Mouse (Mus musculus): ENCODE results near the gene Gm21731. TPM values are rescaled to one million over a fixed set of nuclear protein-coding genes. Genes with fewer than 3 reads are reported as not detected.
"Not testable (repeated sequence)": the region's sequence is repeated elsewhere in the genome, so short reads cannot be mapped to it uniquely, and the experiment has no call there.

Gm21731 gene
- polyA plus RNA-seq (2014; fragmentation: Nextera tagmentation; extraction: Ambion mirVana) = not detected in 2 replicates

DNA sequence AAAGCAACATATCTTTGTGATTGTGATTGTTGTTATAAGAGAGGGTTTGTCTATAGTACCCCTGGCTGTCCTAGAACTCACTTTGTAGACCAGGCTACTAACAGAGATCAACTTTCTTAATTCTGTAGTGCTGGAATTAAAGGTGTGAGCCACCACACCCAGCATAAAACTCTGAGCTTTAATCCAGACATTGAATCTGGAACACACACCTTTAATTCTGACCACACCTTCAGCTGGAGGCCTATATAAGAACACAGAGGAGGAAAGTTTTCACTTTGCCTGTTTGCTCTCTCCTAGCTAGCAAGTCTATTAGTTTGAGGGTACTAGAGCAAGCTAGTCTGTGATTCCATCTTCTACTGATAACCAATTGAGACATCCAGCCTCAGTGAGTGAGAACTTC is at the start of gene Gm21731:
Gm21731 (plus strand) TSS at position 301 of the 400 bp plus-strand sequence.
- H3K36me3 ChIP-seq (ENCODE audit: control insufficient read depth, insufficient read depth, low read length); H3K4me2 ChIP-seq (ENCODE audit: low read length); H3K9ac ChIP-seq (ENCODE audit: low read length); H3K4me1 ChIP-seq (replicated peaks; ENCODE audit: control insufficient read depth, insufficient read depth, low read length); ATAC-seq (replicated peaks; ENCODE audit: low FRiP score, low TSS enrichment, low read depth); H3K4me3 ChIP-seq (ENCODE audit: low read depth, low read length); H3K9me3 ChIP-seq (ENCODE audit: control insufficient read depth, low read length); DNase-seq (ENCODE audit: low spot score); H3K27ac ChIP-seq (ENCODE audit: low read depth); H3K27me3 ChIP-seq (replicated peaks; ENCODE audit: control insufficient read depth, insufficient read depth, low read length): not testable (repeated sequence)

DNA sequence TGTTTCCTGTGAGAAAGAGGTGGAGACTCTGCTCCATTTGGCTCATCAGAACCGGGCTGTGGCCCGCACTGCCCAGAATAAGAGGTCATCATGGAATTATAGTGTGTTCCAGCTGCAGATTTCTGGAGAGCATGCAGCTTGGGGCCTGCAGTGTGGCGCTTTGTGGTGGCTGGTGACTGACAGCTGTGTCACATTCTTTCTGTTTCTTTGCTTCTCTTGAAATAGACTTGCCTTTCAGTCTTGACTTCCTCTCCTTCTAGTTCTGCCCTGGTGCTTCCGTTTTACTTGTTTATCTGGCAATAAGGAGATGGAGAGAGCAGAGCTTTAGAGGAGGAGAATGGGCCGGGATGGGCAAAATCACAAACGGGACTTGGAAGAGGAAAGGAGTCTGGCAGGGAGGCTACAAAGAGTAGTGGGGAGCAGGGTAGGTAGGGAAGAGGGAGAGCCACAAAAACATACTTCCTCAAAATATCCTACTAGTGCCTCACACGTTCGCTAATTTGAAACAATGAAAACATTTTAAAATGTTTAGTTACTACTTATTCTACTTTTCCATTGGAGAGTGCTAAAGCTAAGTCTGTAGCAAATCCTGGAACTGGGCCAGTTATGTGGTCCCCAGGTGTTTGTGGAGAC is 42.6 kb upstream of the Gm21731 start:
- WGBS = 74% methylated on average over 7 of the region's 8 CpGs
- H3K9ac ChIP-seq (ENCODE audit: low read length); DNase-seq (ENCODE audit: low spot score); ATAC-seq (replicated peaks; ENCODE audit: low FRiP score, low TSS enrichment, low read depth); H3K4me1 ChIP-seq (replicated peaks; ENCODE audit: control insufficient read depth, insufficient read depth, low read length); H3K27me3 ChIP-seq (replicated peaks; ENCODE audit: control insufficient read depth, insufficient read depth, low read length); H3K9me3 ChIP-seq (ENCODE audit: control insufficient read depth, low read length); H3K36me3 ChIP-seq (ENCODE audit: control insufficient read depth, insufficient read depth, low read length); H3K4me2 ChIP-seq (ENCODE audit: low read length); H3K4me3 ChIP-seq (ENCODE audit: low read depth, low read length); H3K27ac ChIP-seq (ENCODE audit: low read depth): not testable (repeated sequence)

DNA sequence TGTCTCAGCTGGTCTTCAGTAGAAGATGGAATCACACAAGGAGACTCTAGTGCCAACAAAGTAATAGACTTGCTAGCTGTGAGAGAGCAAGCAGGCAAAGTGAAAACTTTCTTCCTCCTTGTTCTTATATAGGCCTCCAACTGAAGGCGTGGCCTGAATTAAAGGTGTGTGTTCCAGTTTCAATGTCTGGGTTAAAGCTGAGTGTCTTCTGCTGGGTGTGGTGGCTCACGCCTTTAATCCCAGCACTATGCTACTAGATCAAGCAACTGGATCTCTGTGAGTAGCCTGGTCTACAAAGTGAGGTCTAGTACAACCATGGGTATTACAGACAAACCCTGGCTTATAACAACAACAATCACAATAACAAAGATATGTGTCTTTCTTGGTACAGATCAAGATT is 23.1 kb upstream of the Gm21731 start, which contains the start of gene Gm21762:
Gm21762 (minus strand) TSS at position 101 of the 400 bp plus-strand sequence.
- not testable (repeated sequence) for H3K4me1 ChIP-seq (replicated peaks; ENCODE audit: control insufficient read depth, insufficient read depth, low read length); H3K9me3 ChIP-seq (ENCODE audit: control insufficient read depth, low read length); H3K27me3 ChIP-seq (replicated peaks; ENCODE audit: control insufficient read depth, insufficient read depth, low read length); DNase-seq (ENCODE audit: low spot score); H3K27ac ChIP-seq (ENCODE audit: low read depth); H3K4me3 ChIP-seq (ENCODE audit: low read depth, low read length); H3K4me2 ChIP-seq (ENCODE audit: low read length); H3K36me3 ChIP-seq (ENCODE audit: control insufficient read depth, insufficient read depth, low read length); ATAC-seq (replicated peaks; ENCODE audit: low FRiP score, low TSS enrichment, low read depth); H3K9ac ChIP-seq (ENCODE audit: low read length)
- no CpG with 5 or more reads among the region's 2 CpGs for WGBS

DNA sequence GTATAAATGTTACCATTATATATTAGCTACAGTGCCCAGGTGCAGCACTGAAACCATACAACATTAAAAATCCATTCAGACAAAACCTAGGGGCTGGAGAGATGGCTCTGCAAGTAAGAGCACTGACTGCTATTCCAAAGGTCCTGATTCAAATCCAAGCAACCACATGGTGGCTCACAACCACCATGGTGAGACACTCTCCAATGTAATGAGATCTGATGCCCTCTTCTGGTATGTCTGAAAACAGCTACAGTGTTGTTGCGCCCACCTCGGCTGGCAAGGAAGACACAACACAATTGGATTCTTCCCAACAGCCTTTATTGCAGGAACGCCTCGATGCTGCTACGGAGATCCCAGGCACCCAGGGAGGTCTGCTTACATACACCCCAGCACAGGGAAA is 18.0 kb upstream of the Gm21731 start:
- H3K4me3 ChIP-seq (ENCODE audit: low read depth, low read length); H3K9ac ChIP-seq (ENCODE audit: low read length); H3K9me3 ChIP-seq (ENCODE audit: control insufficient read depth, low read length); H3K4me2 ChIP-seq (ENCODE audit: low read length); H3K27me3 ChIP-seq (replicated peaks; ENCODE audit: control insufficient read depth, insufficient read depth, low read length); H3K4me1 ChIP-seq (replicated peaks; ENCODE audit: control insufficient read depth, insufficient read depth, low read length); DNase-seq (ENCODE audit: low spot score); H3K36me3 ChIP-seq (ENCODE audit: control insufficient read depth, insufficient read depth, low read length); H3K27ac ChIP-seq (ENCODE audit: low read depth); ATAC-seq (replicated peaks; ENCODE audit: low FRiP score, low TSS enrichment, low read depth): not testable (repeated sequence)
- 80% methylated on average over 5 of the region's 5 CpGs for WGBS

DNA sequence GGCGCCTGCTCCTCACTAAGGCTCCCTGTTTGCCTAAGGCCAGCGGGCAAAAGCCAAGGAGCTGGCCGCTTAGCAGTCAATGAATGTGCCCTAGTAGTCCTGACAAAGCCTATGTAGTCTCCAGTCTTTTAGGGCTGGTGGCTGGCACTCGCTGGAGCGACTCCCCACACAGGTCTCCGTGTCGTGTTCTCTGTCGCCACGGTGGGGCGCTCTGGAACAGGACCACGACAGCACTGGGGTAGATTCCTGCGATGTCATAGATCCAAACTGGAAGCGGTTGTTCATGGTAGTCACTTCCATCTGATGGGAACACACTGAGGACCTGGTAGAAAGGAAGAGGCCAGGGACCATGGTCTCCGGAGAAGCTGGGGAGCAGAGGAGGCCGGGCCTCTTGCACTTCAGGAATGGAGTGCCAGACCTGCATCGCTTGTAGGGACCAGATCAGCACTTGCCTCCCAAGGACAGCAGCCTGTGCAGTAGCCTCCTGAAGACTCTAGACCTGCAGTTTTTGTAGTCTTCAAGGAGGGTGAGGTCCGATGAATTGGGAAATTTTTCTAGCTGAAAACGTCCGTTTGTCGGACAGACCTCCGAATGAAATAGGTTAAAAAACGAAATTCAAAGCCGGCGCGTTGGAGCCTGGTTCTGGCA is 15.8 kb upstream of the Gm21731 start:
- not testable (repeated sequence) for DNase-seq (ENCODE audit: low spot score); H3K36me3 ChIP-seq (ENCODE audit: control insufficient read depth, insufficient read depth, low read length); ATAC-seq (replicated peaks; ENCODE audit: low FRiP score, low TSS enrichment, low read depth); H3K9me3 ChIP-seq (ENCODE audit: control insufficient read depth, low read length); H3K4me2 ChIP-seq (ENCODE audit: low read length); H3K4me1 ChIP-seq (replicated peaks; ENCODE audit: control insufficient read depth, insufficient read depth, low read length); H3K27ac ChIP-seq (ENCODE audit: low read depth); H3K4me3 ChIP-seq (ENCODE audit: low read depth, low read length); H3K27me3 ChIP-seq (replicated peaks; ENCODE audit: control insufficient read depth, insufficient read depth, low read length); H3K9ac ChIP-seq (ENCODE audit: low read length)
- 91% methylated on average over 16 of the region's 25 CpGs for WGBS

DNA sequence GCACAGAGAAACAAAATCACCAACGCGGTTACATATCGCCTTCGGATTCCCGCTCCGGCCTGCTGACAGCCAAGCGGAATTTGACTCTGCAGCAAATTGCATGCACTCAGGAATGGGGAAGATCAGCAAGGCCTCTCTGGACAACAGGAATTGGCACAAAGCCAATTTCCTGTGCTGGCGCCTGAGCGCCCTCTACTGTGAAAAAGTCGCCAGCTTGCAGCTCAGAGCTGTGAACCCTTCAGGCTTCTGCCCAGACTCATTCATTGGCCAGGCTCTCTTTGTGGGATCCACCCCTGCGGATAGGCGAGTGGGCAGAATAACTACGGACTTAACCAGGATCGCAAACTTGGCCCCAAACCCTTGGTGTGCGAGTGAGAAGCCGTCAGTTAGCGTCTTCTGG is 7.1 kb upstream of the Gm21731 start:
- ATAC-seq (replicated peaks; ENCODE audit: low FRiP score, low TSS enrichment, low read depth); DNase-seq (ENCODE audit: low spot score): not testable (repeated sequence)

DNA sequence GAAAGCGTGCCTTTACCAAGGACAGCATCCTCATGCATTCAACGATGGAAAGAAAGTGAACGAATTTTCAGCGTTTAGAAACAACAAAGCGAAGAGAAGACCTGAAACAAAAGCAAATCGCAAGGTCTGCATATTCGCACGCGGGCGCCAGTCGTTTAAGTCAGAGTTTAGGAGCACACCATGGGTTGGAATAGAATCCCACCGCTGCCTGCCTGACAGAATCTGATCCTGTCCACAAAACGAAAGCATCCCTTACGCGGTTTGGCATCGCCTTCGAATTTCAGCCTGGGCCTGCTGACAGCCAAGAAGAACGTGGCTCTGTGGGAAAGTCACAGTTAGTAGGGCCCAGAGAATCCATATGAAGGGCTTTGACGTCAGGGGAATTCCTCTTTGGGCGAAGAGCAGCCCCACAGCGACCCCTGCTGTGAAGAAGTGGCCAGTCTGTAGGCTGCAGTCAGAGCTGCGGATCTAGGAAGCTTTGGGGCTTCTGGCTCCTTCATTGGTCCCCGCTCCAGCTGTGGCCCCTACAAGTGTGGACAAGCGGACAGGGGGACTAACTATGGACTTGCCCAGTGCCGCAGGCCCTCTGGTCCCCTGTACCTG is 6.4 kb upstream of the Gm21731 start:
- H3K4me2 ChIP-seq (ENCODE audit: low read length); H3K27me3 ChIP-seq (replicated peaks; ENCODE audit: control insufficient read depth, insufficient read depth, low read length); H3K4me3 ChIP-seq (ENCODE audit: low read depth, low read length); H3K36me3 ChIP-seq (ENCODE audit: control insufficient read depth, insufficient read depth, low read length); H3K27ac ChIP-seq (ENCODE audit: low read depth); H3K9ac ChIP-seq (ENCODE audit: low read length); DNase-seq (ENCODE audit: low spot score); H3K9me3 ChIP-seq (ENCODE audit: control insufficient read depth, low read length); ATAC-seq (replicated peaks; ENCODE audit: low FRiP score, low TSS enrichment, low read depth); H3K4me1 ChIP-seq (replicated peaks; ENCODE audit: control insufficient read depth, insufficient read depth, low read length): not testable (repeated sequence)
- WGBS = 76% methylated on average over 13 of the region's 25 CpGs

More for the DNA sequence above, 7.1 kb upstream of the Gm21731 start:
- not testable (repeated sequence) for H3K27ac ChIP-seq (ENCODE audit: low read depth); H3K27me3 ChIP-seq (replicated peaks; ENCODE audit: control insufficient read depth, insufficient read depth, low read length); H3K4me3 ChIP-seq (ENCODE audit: low read depth, low read length); H3K36me3 ChIP-seq (ENCODE audit: control insufficient read depth, insufficient read depth, low read length); H3K4me2 ChIP-seq (ENCODE audit: low read length); H3K4me1 ChIP-seq (replicated peaks; ENCODE audit: control insufficient read depth, insufficient read depth, low read length); H3K9me3 ChIP-seq (ENCODE audit: control insufficient read depth, low read length); H3K9ac ChIP-seq (ENCODE audit: low read length)
- WGBS = 96% methylated on average over 17 of the region's 17 CpGs

DNA sequence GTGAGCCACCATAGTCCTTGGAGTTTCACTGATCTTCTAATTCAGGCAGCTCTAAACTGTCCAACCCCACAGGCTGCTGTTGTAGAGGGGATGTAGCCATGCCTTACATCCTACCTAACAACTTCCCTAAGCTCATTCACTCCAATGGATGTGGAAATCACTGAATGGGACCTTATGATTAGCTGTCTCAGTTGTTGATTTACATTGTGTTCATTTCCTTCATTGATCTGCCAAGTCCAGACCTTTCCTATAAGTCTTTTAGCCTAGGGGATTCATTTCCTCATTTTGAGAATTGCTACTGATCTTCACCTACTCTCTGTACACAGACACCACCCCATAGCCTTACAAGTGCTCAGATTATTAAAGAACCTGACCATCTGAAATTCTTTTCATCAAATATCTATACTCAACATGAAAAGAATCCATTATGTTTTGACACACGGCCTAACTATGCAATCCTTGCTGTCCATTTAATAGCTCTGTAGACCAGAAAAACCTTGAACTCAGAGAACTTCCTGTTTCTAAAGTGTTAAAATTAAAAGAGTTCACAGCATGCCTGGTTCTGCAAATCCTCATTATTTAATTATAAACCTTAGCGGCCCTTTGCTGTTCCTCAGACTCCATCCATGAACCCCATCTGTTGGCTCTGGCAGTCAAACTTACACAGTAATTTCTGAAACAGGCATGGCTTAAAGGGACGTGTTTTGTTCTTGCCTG is 12.5 kb downstream of the Gm21731 start:
- not testable (repeated sequence) for H3K4me1 ChIP-seq (replicated peaks; ENCODE audit: control insufficient read depth, insufficient read depth, low read length); H3K4me2 ChIP-seq (ENCODE audit: low read length); H3K9me3 ChIP-seq (ENCODE audit: control insufficient read depth, low read length); H3K27me3 ChIP-seq (replicated peaks; ENCODE audit: control insufficient read depth, insufficient read depth, low read length); H3K36me3 ChIP-seq (ENCODE audit: control insufficient read depth, insufficient read depth, low read length); H3K27ac ChIP-seq (ENCODE audit: low read depth); H3K9ac ChIP-seq (ENCODE audit: low read length); H3K4me3 ChIP-seq (ENCODE audit: low read depth, low read length); DNase-seq (ENCODE audit: low spot score); ATAC-seq (replicated peaks; ENCODE audit: low FRiP score, low TSS enrichment, low read depth)
- whole genome bisulfite sequencing = 70% methylated on average over 2 of the region's 3 CpGs
